Mouse (Mus musculus) ES-E14 (cell line): Measurements from ENCODE around the gene Lin7c.

Experiments
- CHD2 ChIP-seq: IDR thresholded peaks from 2 replicates; pipeline ENCODE4 v1.6.1; 2014; ENCODE audit warnings: mild to moderate bottlenecking, low read depth, low read length, inconsistent platforms
- HCFC1 ChIP-seq: IDR thresholded peaks from 2 replicates; pipeline ENCODE4 v1.6.1; 2012; ENCODE audit warnings: low read length, inconsistent platforms, borderline replicate concordance; ENCODE audit not compliant: insufficient read depth
- ZC3H11A ChIP-seq: IDR thresholded peaks from 2 replicates; pipeline ENCODE4 v1.6.1; 2012; ENCODE audit warnings: low read depth, mild to moderate bottlenecking, inconsistent platforms, low read length, borderline replicate concordance

DNA sequence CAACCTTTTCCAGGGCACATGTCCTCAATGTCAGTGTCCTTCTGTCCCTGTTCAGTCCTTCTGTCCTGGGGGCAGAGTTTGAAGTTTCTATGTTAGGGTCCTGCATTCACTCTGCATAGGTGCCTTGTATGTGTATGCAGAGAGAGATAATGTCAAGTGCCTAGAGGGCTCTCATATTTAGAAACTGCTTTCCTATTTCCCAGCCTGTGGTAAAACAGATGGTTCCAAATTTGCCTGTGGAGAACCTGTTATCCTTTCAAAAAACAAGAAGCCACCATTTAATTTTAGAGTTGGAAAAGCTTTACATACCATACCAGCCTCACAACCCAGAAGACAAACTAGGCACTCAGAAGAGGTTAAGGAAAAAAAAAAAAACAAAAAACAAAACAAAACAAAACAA, 58.9 kb downstream of the Lin7c start:
- TF ChIP-seq ZC3H11A (no peak), CHD2 (no peak), HCFC1 (no peak)
